Mouse (Mus musculus) liver, embryonic 11.5 days (tissue): ENCODE results near the gene Pi4kb. TPM values are rescaled to one million over a fixed set of nuclear protein-coding genes. Genes with fewer than 3 reads are reported as not detected.
A peak's percentile ranks its signal among the peaks of the same experiment; 100 is the strongest.

ENCODE experiments used
- ATAC-seq: fragments of 200-750 bp; cut with Nextera tagmentation; replicated peaks from 2 replicates; pipeline ENCODE4 v1.8.0; 2017; ENCODE audit warnings: moderate number of reproducible peaks, mild to moderate bottlenecking, moderate TSS enrichment, moderate library complexity; ENCODE audit not compliant: low FRiP score
- DNase-seq: peaks from one replicate; pipeline ENCODE4 v3.0.0-alpha.2; 2017; ENCODE audit warnings: low spot score
- H3K27ac ChIP-seq: fragments of 300-500 bp; sonication (generic); 2 replicates; pipeline ENCODE4 v1.5.1; 2014; ENCODE audit warnings: mild to moderate bottlenecking, low read depth, low read length, control low read depth
- H3K27me3 ChIP-seq: fragments of 300-500 bp; sonication (generic); replicated peaks from 2 replicates; pipeline ENCODE4 v1.6.1; 2014; ENCODE audit warnings: low read length, mixed read lengths; ENCODE audit not compliant: control insufficient read depth, insufficient read depth
- H3K36me3 ChIP-seq: fragments of 300-500 bp; sonication (generic); 2 replicates; pipeline ENCODE4 v1.6.1; 2014; ENCODE audit warnings: mild to moderate bottlenecking, low read length, moderate library complexity, mixed read lengths; ENCODE audit not compliant: control insufficient read depth, insufficient read depth
- H3K4me1 ChIP-seq: fragments of 300-500 bp; sonication (generic); replicated peaks from 2 replicates; pipeline ENCODE4 v1.6.1; 2014; ENCODE audit warnings: low read length, mixed read lengths; ENCODE audit not compliant: control insufficient read depth, insufficient read depth
- H3K4me2 ChIP-seq: fragments of 300-500 bp; sonication (generic); 2 replicates; pipeline ENCODE4 v1.6.1; 2014; ENCODE audit warnings: mild to moderate bottlenecking, control low read depth, moderate library complexity
- H3K4me3 ChIP-seq: fragments of 300-500 bp; sonication (generic); 2 replicates; pipeline ENCODE4 v1.5.1; 2014; ENCODE audit warnings: low read depth, low read length, control low read depth
- H3K9ac ChIP-seq: fragments of 300-500 bp; sonication (generic); 2 replicates; pipeline ENCODE4 v1.6.1; 2014; ENCODE audit warnings: low read depth, low read length, control low read depth
- H3K9me3 ChIP-seq: fragments of 300-500 bp; sonication (generic); 2 replicates; pipeline ENCODE4 v1.6.1; 2016; ENCODE audit warnings: low read length, inconsistent platforms, mixed read lengths; ENCODE audit not compliant: control insufficient read depth
- WGBS: fragments of 180-500 bp; shearing (Covaris S2); extraction: QIAGEN DNeasy Blood & Tissue Kit; methylation state at CpG from one replicate; pipeline ENCODE4 v1.1.7; 2014; 5-methylcytosine and 5-hydroxymethylcytosine counted together
- polyA plus RNA-seq: library from polyadenylated mRNA; unstranded; fragments of >200 nt; fragmentation: Nextera tagmentation; extraction: Ambion mirVana; gene quantifications from 2 replicates; pipeline ENCODE4 v1.2.1, GENCODE M21; 2014

Gene Pi4kb
- polyA plus RNA-seq, 1 experiment from 2014 or later, result 17.0 TPM

DNA sequence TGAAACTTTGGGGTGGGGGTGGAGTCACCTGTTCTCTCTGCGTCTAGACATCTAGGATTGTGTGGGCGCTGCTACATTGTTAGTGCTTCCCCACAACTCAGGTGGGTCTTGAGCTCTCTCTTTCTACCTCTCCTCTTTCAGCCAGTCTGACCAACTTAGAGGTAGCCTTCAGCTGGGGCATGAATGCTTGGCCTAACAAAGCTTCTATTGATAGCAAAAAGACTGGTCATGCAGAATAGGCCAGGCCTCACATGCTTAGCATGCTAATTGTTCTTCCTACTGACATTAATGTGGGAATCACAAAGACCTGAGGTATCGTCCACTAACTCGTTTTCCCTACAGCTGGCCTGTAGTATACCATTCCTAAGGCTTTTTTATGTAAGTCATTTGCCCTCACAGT is 28.0 kb downstream of the Pi4kb start:
- 90% methylated on average over 4 of the region's 4 CpGs for WGBS
- no peak for DNase-seq
- Histone ChIP-seq H3K27me3 (no peaks in the 10 kb centered on the region), H3K4me2 (no peak overlapping the region), H3K9me3 (no peaks in the 10 kb centered on the region), H3K36me3 (peaks cover 24% of the 10 kb centered on the region), H3K4me3 (no peak overlapping the region), H3K9ac (no peak overlapping the region), H3K4me1 (no peaks in the 10 kb centered on the region), H3K27ac (no peak overlapping the region)
- ATAC-seq, result no peak

DNA sequence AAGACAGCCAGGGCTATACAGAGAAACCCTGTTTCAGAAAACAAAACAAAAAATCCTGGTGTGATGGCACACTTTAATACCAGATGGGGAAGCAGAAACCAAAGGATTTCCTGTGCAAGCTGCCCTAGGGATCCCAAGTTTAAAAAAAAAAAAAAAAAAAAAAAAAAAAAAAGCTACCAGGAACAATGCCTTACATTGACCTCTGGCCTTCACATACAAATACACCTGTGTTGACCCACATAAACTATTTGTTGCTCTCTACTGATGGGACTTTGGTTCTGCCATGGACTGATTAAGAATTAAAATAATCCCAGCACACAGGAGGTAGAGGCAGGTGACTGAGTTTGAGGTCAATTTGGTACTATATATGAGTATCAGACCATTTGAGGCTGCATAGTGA is 28.7 kb downstream of the Pi4kb start:
- peaks cover 31% of the 10 kb centered on the region for H3K36me3 ChIP-seq
- no peaks in the 10 kb centered on the region for H3K9me3 ChIP-seq
- H3K27me3 ChIP-seq, result no peaks in the 10 kb centered on the region
- no peak for ATAC-seq
- H3K27ac ChIP-seq, result no peak overlapping the region
- H3K4me1 ChIP-seq, result no peaks in the 10 kb centered on the region
- H3K9ac ChIP-seq, result no peak overlapping the region
- H3K4me3 ChIP-seq, result no peak overlapping the region
- H3K4me2 ChIP-seq, result no peak overlapping the region
- no peak for DNase-seq

DNA sequence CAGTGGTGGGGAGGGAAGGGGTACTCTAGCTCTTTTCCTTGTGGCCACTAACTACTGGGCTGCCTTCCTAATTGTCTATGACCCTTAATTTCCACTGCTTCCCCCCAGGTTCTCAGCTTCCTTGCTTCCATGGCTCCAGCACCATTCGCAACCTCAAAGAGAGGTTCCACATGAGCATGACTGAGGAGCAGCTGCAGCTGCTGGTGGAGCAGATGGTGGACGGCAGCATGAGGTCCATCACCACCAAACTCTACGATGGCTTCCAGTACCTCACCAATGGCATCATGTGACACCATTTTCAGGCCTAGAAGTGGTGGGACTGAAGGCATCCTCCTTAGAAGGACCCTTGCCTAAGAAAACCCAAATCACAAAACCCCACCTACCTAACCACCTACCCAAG is 31.1 kb downstream of the Pi4kb start:
- Histone ChIP-seq H3K4me3 (no peak overlapping the region), H3K36me3 (peaks cover 50% of the 10 kb centered on the region), H3K4me1 (no peaks in the 10 kb centered on the region), H3K9ac (no peak overlapping the region), H3K27me3 (no peaks in the 10 kb centered on the region), H3K9me3 (no peaks in the 10 kb centered on the region), H3K27ac (no peak overlapping the region), H3K4me2 (no peak overlapping the region)
- 85% methylated on average over 3 of the region's 3 CpGs for WGBS
- no peak for DNase-seq
- ATAC-seq, result no peak

DNA sequence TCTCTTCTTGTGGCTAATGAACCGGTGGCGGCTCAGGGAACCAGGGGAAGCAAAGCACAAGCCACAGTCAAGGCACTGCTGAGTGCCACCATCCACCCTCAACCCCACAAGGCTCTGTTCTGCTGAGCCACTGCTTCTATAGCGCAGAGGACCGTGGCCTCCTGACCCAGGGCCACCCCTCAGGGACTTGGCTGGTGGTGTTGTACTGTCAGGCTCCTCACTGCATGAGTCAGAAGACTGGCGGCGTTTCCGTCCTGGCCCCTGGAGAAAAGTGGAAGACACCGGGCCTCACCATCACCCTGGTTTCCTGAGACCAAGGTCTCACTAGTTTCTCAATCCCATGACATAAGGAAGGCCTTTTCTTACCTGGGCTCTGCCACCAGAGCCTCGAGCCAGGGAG is 33.2 kb downstream of the Pi4kb start:
- H3K27me3 ChIP-seq, result no peaks in the 10 kb centered on the region
- H3K4me1 ChIP-seq, result no peaks in the 10 kb centered on the region
- H3K36me3 ChIP-seq, result peaks cover 61% of the 10 kb centered on the region
- WGBS, result 85% methylated on average over 9 of the region's 9 CpGs
- no peak for ATAC-seq
- H3K27ac ChIP-seq, result no peak overlapping the region
- no peak overlapping the region for H3K9ac ChIP-seq
- H3K4me3 ChIP-seq, result no peak overlapping the region
- no peak overlapping the region for H3K4me2 ChIP-seq
- DNase-seq, result no peak
- H3K9me3 ChIP-seq, result no peaks in the 10 kb centered on the region

DNA sequence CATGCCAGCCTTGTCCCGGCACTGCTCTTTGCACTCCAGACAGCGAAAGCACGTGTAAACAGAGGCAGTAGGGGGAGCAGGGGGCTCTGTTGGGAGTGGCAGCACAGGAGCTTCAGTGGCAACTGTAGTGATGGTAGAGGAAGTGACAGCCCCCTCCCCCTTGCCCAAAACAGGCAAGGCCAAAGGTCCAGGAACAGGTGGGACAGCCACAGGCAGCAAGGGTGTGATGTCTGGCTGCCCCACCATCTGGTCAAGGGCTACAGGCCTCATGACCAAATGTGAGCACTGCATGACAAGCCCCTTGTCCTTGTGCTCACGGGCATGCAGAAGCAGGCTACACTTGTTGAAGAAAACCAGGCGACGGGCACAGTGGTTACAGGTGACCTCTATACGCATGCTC is 35.9 kb downstream of the Pi4kb start:
- Histone ChIP-seq H3K4me1 (peaks cover 14% of the 10 kb centered on the region), H3K9me3 (no peaks in the 10 kb centered on the region), H3K4me2 (no peak overlapping the region), H3K4me3 (no peak overlapping the region), H3K9ac (no peak overlapping the region), H3K27me3 (no peaks in the 10 kb centered on the region), H3K36me3 (peaks cover 52% of the 10 kb centered on the region), H3K27ac (no peak overlapping the region)
- DNase-seq (no peak), ATAC-seq (no peak)
- 76% methylated on average over 7 of the region's 7 CpGs for WGBS

DNA sequence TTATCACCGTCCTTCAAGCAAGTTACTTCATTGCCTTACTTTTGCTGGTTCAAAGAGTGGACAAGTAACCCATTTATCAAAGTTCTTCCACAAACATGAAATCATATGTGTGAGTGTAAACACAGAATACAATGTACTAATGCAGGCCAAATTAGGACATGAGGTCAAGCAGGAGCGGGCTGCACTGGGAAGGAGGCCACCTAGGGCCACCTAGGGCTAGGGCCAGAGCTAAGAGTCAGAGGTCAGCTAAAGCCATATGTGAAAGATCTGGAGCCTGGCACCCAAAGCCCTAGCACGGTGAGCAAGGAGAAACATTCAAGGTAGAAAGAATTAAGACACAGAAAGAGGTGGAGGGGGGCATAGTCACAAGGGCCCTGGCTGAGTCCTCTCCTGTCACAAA is 38.5 kb downstream of the Pi4kb start:
- H3K36me3 ChIP-seq, result peaks cover 39% of the 10 kb centered on the region
- no peaks in the 10 kb centered on the region for H3K27me3 ChIP-seq
- H3K9ac ChIP-seq, result peak overlapping the region; percentile 89
- DNase-seq (no peak), ATAC-seq (no peak)
- H3K4me3 ChIP-seq, result 0 out of 2 replicates have a peak overlapping the region, but pooled peaks have one; percentile 92
- 86% methylated on average over 3 of the region's 3 CpGs for WGBS
- peak overlapping the region; percentile 97 for H3K4me2 ChIP-seq
- no peak overlapping the region for H3K27ac ChIP-seq
- no peaks in the 10 kb centered on the region for H3K9me3 ChIP-seq
- peaks cover 21% of the 10 kb centered on the region for H3K4me1 ChIP-seq

DNA sequence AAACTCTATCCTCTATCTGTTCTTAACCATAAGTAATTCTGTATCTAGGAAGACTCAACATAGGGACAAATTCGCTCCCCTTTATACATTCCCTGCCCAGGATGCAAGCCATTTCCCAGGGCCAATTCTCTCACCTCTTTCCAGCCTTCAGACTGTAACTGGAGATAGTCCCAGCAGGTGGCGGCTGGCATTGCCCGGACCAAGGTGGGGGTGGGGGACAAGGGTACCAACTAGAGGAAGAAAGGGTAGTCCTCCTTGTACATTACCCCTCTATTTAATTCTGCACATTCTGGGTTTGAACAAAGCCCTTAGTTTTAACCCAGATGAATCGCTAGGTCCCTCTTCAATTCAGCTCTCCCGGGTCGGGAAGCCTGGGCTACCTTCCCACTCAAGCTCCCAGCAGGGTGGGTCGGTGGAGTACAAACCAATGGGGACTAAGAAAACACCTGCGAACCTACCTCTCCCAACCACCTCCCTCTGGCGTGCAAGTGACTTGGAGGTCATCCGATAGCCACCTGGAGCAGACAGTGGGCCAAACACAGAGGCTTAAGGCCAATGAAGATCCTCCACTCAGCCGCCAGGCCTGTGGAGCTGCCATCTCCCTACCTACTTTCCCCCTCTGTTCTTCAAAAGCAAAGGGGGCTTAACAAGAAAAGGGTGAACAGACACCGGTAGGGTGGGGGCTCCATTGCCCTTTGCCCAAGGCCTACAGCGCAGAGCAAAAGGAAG is 39.3 kb downstream of the Pi4kb start:
- ATAC-seq, result no peak
- Histone ChIP-seq H3K27me3 (no peaks in the 10 kb centered on the region), H3K4me1 (peaks cover 21% of the 10 kb centered on the region), H3K4me2 (peak overlapping the region; percentile 97), H3K36me3 (peaks cover 31% of the 10 kb centered on the region), H3K27ac (peak overlapping the region; percentile 97; the same call in 1 of the 2 replicates), H3K4me3 (peak overlapping the region; percentile 92), H3K9ac (peak overlapping the region; percentile 89), H3K9me3 (no peaks in the 10 kb centered on the region)
- WGBS, result 20% methylated on average over 13 of the region's 13 CpGs
- no peak for DNase-seq

DNA sequence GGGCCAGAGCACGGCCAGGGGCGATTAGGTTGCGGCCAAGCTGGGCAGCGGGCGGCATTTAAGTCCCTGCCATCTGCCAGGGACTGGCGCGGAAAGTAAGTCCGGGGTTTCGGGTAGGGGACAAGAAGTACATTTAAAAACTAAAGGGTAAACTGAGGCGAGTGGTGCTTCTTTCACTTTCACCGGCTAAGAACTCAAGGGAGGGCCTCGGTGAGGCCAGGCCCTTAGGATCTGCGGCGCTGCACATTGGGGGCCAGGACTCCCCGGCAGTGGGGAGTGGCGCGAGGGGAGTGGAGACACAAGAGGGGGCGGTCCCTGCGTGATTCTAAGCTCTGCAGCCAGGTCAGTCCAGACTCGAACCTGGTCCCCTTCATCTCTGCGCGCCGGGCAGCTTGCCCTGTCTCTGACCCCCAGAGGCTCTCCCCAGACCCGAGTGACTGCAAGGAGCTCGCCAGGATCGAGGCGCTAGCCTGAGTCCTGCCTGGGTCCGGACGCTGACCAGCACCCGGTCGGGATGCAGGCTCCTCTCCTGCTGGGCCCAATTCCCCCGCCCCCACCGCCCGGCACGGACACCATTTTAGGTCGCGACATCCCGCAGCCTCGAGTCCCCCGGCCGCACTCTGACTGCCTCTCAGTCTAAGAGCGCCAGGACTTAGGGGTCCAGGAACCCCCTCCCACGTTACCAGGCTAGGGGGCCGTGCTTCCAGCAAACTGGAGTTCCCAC is 40.1 kb downstream of the Pi4kb start:
- peaks cover 21% of the 10 kb centered on the region for H3K4me1 ChIP-seq
- H3K9me3 ChIP-seq, result no peaks in the 10 kb centered on the region
- WGBS, result 2% methylated on average over 44 of the region's 44 CpGs
- H3K4me3 ChIP-seq, result peak overlapping the region; percentile 92
- DNase-seq (peak; percentile 75), ATAC-seq (peak; percentile 13)
- peak overlapping the region; percentile 89 for H3K9ac ChIP-seq
- H3K27ac ChIP-seq, result peak overlapping the region; percentile 97
- peaks cover 23% of the 10 kb centered on the region for H3K36me3 ChIP-seq
- H3K27me3 ChIP-seq, result no peaks in the 10 kb centered on the region
- peak overlapping the region; percentile 97 for H3K4me2 ChIP-seq
